Mouse (Mus musculus): ENCODE data around the gene Gpr142. TPM values are rescaled to one million over a fixed set of nuclear protein-coding genes. Genes with fewer than 3 reads are reported as not detected.

The Gpr142 gene
- polyA plus RNA-seq, 1 experiment from 2014 or later, result not detected

GRCm38 (mm10) chr11:114807025-114807424 is 8.3 kb downstream of the Gpr142 start:
- Histone ChIP-seq H3K4me3 (no peak overlapping the region), H3K27me3 (replicated peaks; ENCODE audit: low read depth, poor library complexity, severe bottlenecking) (peaks cover 11% of the 10 kb centered on the region; the same call in 1 of the 2 replicates), H3K27ac (replicated peaks) (peak overlapping the region; percentile 41), H3K4me1 (peaks cover 70% of the 10 kb centered on the region), H3K9me3 (no peaks in the 10 kb centered on the region), H3K36me3 (replicated peaks) (no peaks in the 10 kb centered on the region)
- WGBS, result 56% methylated on average over 2 of the region's 2 CpGs
- DNase-seq (ENCODE audit: low spot score), result no peak

GRCm38 (mm10) chr11:114807686-114808427 is 9.1 kb downstream of the Gpr142 start:
- 23% methylated on average over 14 of the region's 14 CpGs for WGBS
- H3K4me1 ChIP-seq, result peaks cover 69% of the 10 kb centered on the region
- DNase-seq (ENCODE audit: low spot score), result no peak
- no peaks in the 10 kb centered on the region for H3K9me3 ChIP-seq
- H3K27ac ChIP-seq (replicated peaks), result peak overlapping the region; percentile 41; the same call in 1 of the 2 replicates
- no peaks in the 10 kb centered on the region for H3K36me3 ChIP-seq (replicated peaks)
- H3K4me3 ChIP-seq, result no peak overlapping the region
- H3K27me3 ChIP-seq (replicated peaks; ENCODE audit: low read depth, poor library complexity, severe bottlenecking), result peaks cover 5% of the 10 kb centered on the region; the same call in 1 of the 2 replicates

GRCm38 (mm10) chr11:114809371-114809770 is 10.6 kb downstream of the Gpr142 start:
- 91% methylated on average over 1 of the region's 1 CpGs for WGBS
- H3K4me3 ChIP-seq, result no peak overlapping the region
- no peaks in the 10 kb centered on the region for H3K9me3 ChIP-seq
- H3K27ac ChIP-seq (replicated peaks), result peak overlapping the region; percentile 73; the same call in 1 of the 2 replicates
- peaks cover 57% of the 10 kb centered on the region for H3K4me1 ChIP-seq
- no peaks in the 10 kb centered on the region for H3K36me3 ChIP-seq (replicated peaks)
- no peaks in the 10 kb centered on the region; the same call in 1 of the 2 replicates for H3K27me3 ChIP-seq (replicated peaks; ENCODE audit: low read depth, poor library complexity, severe bottlenecking)
- DNase-seq (ENCODE audit: low spot score), result no peak

GRCm38 (mm10) chr11:114810344-114810743 is 11.6 kb downstream of the Gpr142 start:
- no peaks in the 10 kb centered on the region for H3K27me3 ChIP-seq (replicated peaks; ENCODE audit: low read depth, poor library complexity, severe bottlenecking)
- no peaks in the 10 kb centered on the region for H3K9me3 ChIP-seq
- 0 out of 2 replicates have a peak overlapping the region, but pooled peaks have one; percentile 23 for H3K4me3 ChIP-seq
- H3K4me1 ChIP-seq, result peaks cover 57% of the 10 kb centered on the region
- 8% methylated on average over 4 of the region's 4 CpGs for WGBS
- DNase-seq (ENCODE audit: low spot score), result peak; percentile 56
- H3K27ac ChIP-seq (replicated peaks), result peak overlapping the region; percentile 73
- H3K36me3 ChIP-seq (replicated peaks), result no peaks in the 10 kb centered on the region

- Histone ChIP-seq H3K27ac (replicated peaks) (peak overlapping the region; percentile 76), H3K36me3 (replicated peaks) (no peaks in the 10 kb centered on the region)
- 16% methylated on average over 6 of the region's 6 CpGs for WGBS
Measured at GRCm38 (mm10) chr11:114812731-114813240, 14.1 kb downstream of the Gpr142 start.

GRCm38 (mm10) chr11:114814873-114815592 is 16.3 kb downstream of the Gpr142 start:
- Histone ChIP-seq H3K27me3 (replicated peaks; ENCODE audit: low read depth, poor library complexity, severe bottlenecking) (no peaks in the 10 kb centered on the region), H3K4me3 (no peak overlapping the region), H3K36me3 (replicated peaks) (no peaks in the 10 kb centered on the region), H3K9me3 (peaks cover 3% of the 10 kb centered on the region; the same call in 1 of the 2 replicates), H3K27ac (replicated peaks) (peak overlapping the region; percentile 8), H3K4me1 (peaks cover 45% of the 10 kb centered on the region)
- 81% methylated on average over 11 of the region's 11 CpGs for WGBS
- DNase-seq (ENCODE audit: low spot score), result no peak

More at GRCm38 (mm10) chr11:114812731-114813240, 14.1 kb downstream of the Gpr142 start:
- no peaks in the 10 kb centered on the region for H3K9me3 ChIP-seq
- H3K27me3 ChIP-seq (replicated peaks; ENCODE audit: low read depth, poor library complexity, severe bottlenecking), result no peaks in the 10 kb centered on the region
- peak; percentile 94 for DNase-seq (ENCODE audit: low spot score)
- H3K4me3 ChIP-seq, result no peak overlapping the region
- H3K4me1 ChIP-seq, result peaks cover 52% of the 10 kb centered on the region

- H3K9me3 ChIP-seq, result peaks cover 3% of the 10 kb centered on the region; the same call in 1 of the 2 replicates
- peaks cover 51% of the 10 kb centered on the region for H3K4me1 ChIP-seq
- 89% methylated on average over 4 of the region's 4 CpGs for WGBS
- H3K4me3 ChIP-seq, result no peak overlapping the region
- peak overlapping the region; percentile 44; the same call in 1 of the 2 replicates for H3K27ac ChIP-seq (replicated peaks)
- DNase-seq (ENCODE audit: low spot score), result no peak
- no peaks in the 10 kb centered on the region for H3K27me3 ChIP-seq (replicated peaks; ENCODE audit: low read depth, poor library complexity, severe bottlenecking)
- no peaks in the 10 kb centered on the region for H3K36me3 ChIP-seq (replicated peaks)
Measured at GRCm38 (mm10) chr11:114816934-114817333, 18.2 kb downstream of the Gpr142 start.

GRCm38 (mm10) chr11:114818185-114818584 is 19.5 kb downstream of the Gpr142 start:
- Histone ChIP-seq H3K27me3 (replicated peaks; ENCODE audit: low read depth, poor library complexity, severe bottlenecking) (no peaks in the 10 kb centered on the region), H3K9me3 (peaks cover 3% of the 10 kb centered on the region; the same call in 1 of the 2 replicates), H3K4me3 (no peak overlapping the region), H3K4me1 (peaks cover 53% of the 10 kb centered on the region), H3K27ac (replicated peaks) (0 out of 2 replicates have a peak overlapping the region, but pooled peaks have one; percentile 7), H3K36me3 (replicated peaks) (no peaks in the 10 kb centered on the region)
- WGBS, result 91% methylated on average over 7 of the region's 7 CpGs
- no peak for DNase-seq (ENCODE audit: low spot score)

- H3K27ac ChIP-seq (replicated peaks), result peak overlapping the region; percentile 82
- no peak for DNase-seq (ENCODE audit: low spot score)
- no peaks in the 10 kb centered on the region for H3K27me3 ChIP-seq (replicated peaks; ENCODE audit: low read depth, poor library complexity, severe bottlenecking)
- peak overlapping the region; percentile 11; the same call in 1 of the 2 replicates for H3K4me3 ChIP-seq
- H3K4me1 ChIP-seq, result peaks cover 62% of the 10 kb centered on the region
- H3K36me3 ChIP-seq (replicated peaks), result no peaks in the 10 kb centered on the region
- peaks cover 3% of the 10 kb centered on the region; the same call in 1 of the 2 replicates for H3K9me3 ChIP-seq
- whole genome bisulfite sequencing, result 15% methylated on average over 2 of the region's 2 CpGs
Measured at GRCm38 (mm10) chr11:114819110-114819509, 20.4 kb downstream of the Gpr142 start.

GRCm38 (mm10) chr11:114820444-114820843 is 21.7 kb downstream of the Gpr142 start:
- Histone ChIP-seq H3K9me3 (peaks cover 3% of the 10 kb centered on the region; the same call in 1 of the 2 replicates), H3K4me1 (peaks cover 57% of the 10 kb centered on the region), H3K27ac (replicated peaks) (peak overlapping the region; percentile 82), H3K27me3 (replicated peaks; ENCODE audit: low read depth, poor library complexity, severe bottlenecking) (no peaks in the 10 kb centered on the region), H3K4me3 (no peak overlapping the region), H3K36me3 (replicated peaks) (no peaks in the 10 kb centered on the region)
- DNase-seq (ENCODE audit: low spot score), result peak; percentile 54
- WGBS, result 22% methylated on average over 3 of the region's 3 CpGs

GRCm38 (mm10) chr11:114821325-114821724 is 22.6 kb downstream of the Gpr142 start:
- peak overlapping the region; percentile 68 for H3K27ac ChIP-seq (replicated peaks)
- peaks cover 3% of the 10 kb centered on the region; the same call in 1 of the 2 replicates for H3K9me3 ChIP-seq
- no peak for DNase-seq (ENCODE audit: low spot score)
- WGBS, result 64% methylated on average over 1 of the region's 1 CpGs
- H3K27me3 ChIP-seq (replicated peaks; ENCODE audit: low read depth, poor library complexity, severe bottlenecking), result no peaks in the 10 kb centered on the region
- H3K36me3 ChIP-seq (replicated peaks), result no peaks in the 10 kb centered on the region
- no peak overlapping the region for H3K4me3 ChIP-seq
- peaks cover 57% of the 10 kb centered on the region for H3K4me1 ChIP-seq

GRCm38 (mm10) chr11:114822727-114823126 is 24.0 kb downstream of the Gpr142 start:
- peak overlapping the region; percentile 83 for H3K27ac ChIP-seq (replicated peaks)
- 43% methylated on average over 12 of the region's 12 CpGs for WGBS
- no peaks in the 10 kb centered on the region for H3K36me3 ChIP-seq (replicated peaks)
- peaks cover 3% of the 10 kb centered on the region; the same call in 1 of the 2 replicates for H3K9me3 ChIP-seq
- peak overlapping the region; percentile 29 for H3K4me3 ChIP-seq
- no peaks in the 10 kb centered on the region for H3K27me3 ChIP-seq (replicated peaks; ENCODE audit: low read depth, poor library complexity, severe bottlenecking)
- peak; percentile 47 for DNase-seq (ENCODE audit: low spot score)
- H3K4me1 ChIP-seq, result peaks cover 58% of the 10 kb centered on the region

Data from embryonic facial prominence, embryonic 10.5 days (tissue).